Mouse (Mus musculus): Measurements from ENCODE around the gene Rptor. TPM values are rescaled to one million over a fixed set of nuclear protein-coding genes. Genes with fewer than 3 reads are reported as not detected.

The Rptor gene
- polyA plus RNA-seq, 1 experiment: 43.6 TPM

GRCm38 (mm10) chr11:119715437-119715836, 112.7 kb downstream of the Rptor start:
- TF ChIP-seq POLR2A (IDR thresholded peaks at IDR 0.05; ENCODE audit: borderline replicate concordance, insufficient read depth, low read length) (no peak), CTCF (IDR thresholded peaks at IDR 0.05; ENCODE audit: borderline replicate concordance, insufficient read depth, low read depth, low read length) (no peak)
- 71% methylated on average over 5 of the region's 5 CpGs for WGBS
- no peaks in the 10 kb centered on the region for H3K27me3 ChIP-seq (ENCODE audit: control insufficient read depth, insufficient read depth, low read length)
- no peak overlapping the region for H3K27ac ChIP-seq (ENCODE audit: insufficient read depth, low read length)
- DNase-seq: no peak
- H3K4me1 ChIP-seq (ENCODE audit: control insufficient read depth, insufficient read depth, low read length): peaks cover 17% of the 10 kb centered on the region
- no peak overlapping the region for H3K4me3 ChIP-seq (replicated peaks; ENCODE audit: insufficient read depth, low read depth, low read length)

GRCm38 (mm10) chr11:119715841-119716596, 113.3 kb downstream of the Rptor start:
- no peaks in the 10 kb centered on the region for H3K27me3 ChIP-seq (ENCODE audit: control insufficient read depth, insufficient read depth, low read length)
- no peak overlapping the region for H3K27ac ChIP-seq (ENCODE audit: insufficient read depth, low read length)
- H3K4me3 ChIP-seq (replicated peaks; ENCODE audit: insufficient read depth, low read depth, low read length): no peak overlapping the region
- H3K4me1 ChIP-seq (ENCODE audit: control insufficient read depth, insufficient read depth, low read length): peaks cover 19% of the 10 kb centered on the region
- no peak for TF ChIP-seq POLR2A (IDR thresholded peaks at IDR 0.05; ENCODE audit: borderline replicate concordance, insufficient read depth, low read length)
- TF ChIP-seq CTCF (IDR thresholded peaks at IDR 0.05; ENCODE audit: borderline replicate concordance, insufficient read depth, low read depth, low read length): no peak
- DNase-seq: no peak
- WGBS: 97% methylated on average over 5 of the region's 5 CpGs

GRCm38 (mm10) chr11:119718115-119718514, 115.4 kb downstream of the Rptor start:
- no peak for DNase-seq
- H3K27ac ChIP-seq (ENCODE audit: insufficient read depth, low read length): no peak overlapping the region
- no peak for TF ChIP-seq CTCF (IDR thresholded peaks at IDR 0.05; ENCODE audit: borderline replicate concordance, insufficient read depth, low read depth, low read length)
- TF ChIP-seq POLR2A (IDR thresholded peaks at IDR 0.05; ENCODE audit: borderline replicate concordance, insufficient read depth, low read length): no peak
- H3K4me3 ChIP-seq (replicated peaks; ENCODE audit: insufficient read depth, low read depth, low read length): no peak overlapping the region
- 98% methylated on average over 3 of the region's 3 CpGs for WGBS
- H3K4me1 ChIP-seq (ENCODE audit: control insufficient read depth, insufficient read depth, low read length): peaks cover 16% of the 10 kb centered on the region
- no peaks in the 10 kb centered on the region for H3K27me3 ChIP-seq (ENCODE audit: control insufficient read depth, insufficient read depth, low read length)

- H3K4me1 ChIP-seq (ENCODE audit: control insufficient read depth, insufficient read depth, low read length): peaks cover 15% of the 10 kb centered on the region
- H3K27ac ChIP-seq (ENCODE audit: insufficient read depth, low read length): peak overlapping the region; percentile 50; the same call in 1 of the 2 replicates
- 47% methylated on average over 9 of the region's 9 CpGs for WGBS
- TF ChIP-seq POLR2A (IDR thresholded peaks at IDR 0.05; ENCODE audit: borderline replicate concordance, insufficient read depth, low read length): no peak
- no peak for TF ChIP-seq CTCF (IDR thresholded peaks at IDR 0.05; ENCODE audit: borderline replicate concordance, insufficient read depth, low read depth, low read length)
- peak; percentile 54 to 69 for DNase-seq
- H3K4me3 ChIP-seq (replicated peaks; ENCODE audit: insufficient read depth, low read depth, low read length): no peak overlapping the region
- H3K27me3 ChIP-seq (ENCODE audit: control insufficient read depth, insufficient read depth, low read length): no peaks in the 10 kb centered on the region
Observed at GRCm38 (mm10) chr11:119720101-119721048, 117.7 kb downstream of the Rptor start.

- TF ChIP-seq CTCF (IDR thresholded peaks at IDR 0.05; ENCODE audit: borderline replicate concordance, insufficient read depth, low read depth, low read length): no peak
- TF ChIP-seq POLR2A (IDR thresholded peaks at IDR 0.05; ENCODE audit: borderline replicate concordance, insufficient read depth, low read length): no peak
Observed at GRCm38 (mm10) chr11:119724709-119725108, 122.0 kb downstream of the Rptor start.

GRCm38 (mm10) chr11:119731382-119731781, 128.7 kb downstream of the Rptor start:
- Histone ChIP-seq H3K27ac (ENCODE audit: insufficient read depth, low read length) (peak overlapping the region; percentile 99), H3K27me3 (ENCODE audit: control insufficient read depth, insufficient read depth, low read length) (no peaks in the 10 kb centered on the region), H3K4me1 (ENCODE audit: control insufficient read depth, insufficient read depth, low read length) (peaks cover 49% of the 10 kb centered on the region), H3K4me3 (replicated peaks; ENCODE audit: insufficient read depth, low read depth, low read length) (no peak overlapping the region)
- TF ChIP-seq CTCF (IDR thresholded peaks at IDR 0.05; ENCODE audit: borderline replicate concordance, insufficient read depth, low read depth, low read length) (no peak), POLR2A (IDR thresholded peaks at IDR 0.05; ENCODE audit: borderline replicate concordance, insufficient read depth, low read length) (no peak)
- DNase-seq: peak; percentile 39 to 61
- WGBS: 18% methylated on average over 5 of the region's 5 CpGs

More at GRCm38 (mm10) chr11:119724709-119725108, 122.0 kb downstream of the Rptor start:
- H3K27ac ChIP-seq (ENCODE audit: insufficient read depth, low read length): no peak overlapping the region
- H3K4me1 ChIP-seq (ENCODE audit: control insufficient read depth, insufficient read depth, low read length): peaks cover 11% of the 10 kb centered on the region
- DNase-seq: no peak
- no peak overlapping the region for H3K4me3 ChIP-seq (replicated peaks; ENCODE audit: insufficient read depth, low read depth, low read length)
- WGBS: 92% methylated on average over 9 of the region's 9 CpGs
- no peaks in the 10 kb centered on the region for H3K27me3 ChIP-seq (ENCODE audit: control insufficient read depth, insufficient read depth, low read length)

- Histone ChIP-seq H3K4me3 (replicated peaks; ENCODE audit: insufficient read depth, low read depth, low read length) (no peak overlapping the region), H3K27ac (ENCODE audit: insufficient read depth, low read length) (peak overlapping the region; percentile 99), H3K27me3 (ENCODE audit: control insufficient read depth, insufficient read depth, low read length) (no peaks in the 10 kb centered on the region), H3K4me1 (ENCODE audit: control insufficient read depth, insufficient read depth, low read length) (peaks cover 57% of the 10 kb centered on the region)
- 72% methylated on average over 1 of the region's 1 CpGs for WGBS
- TF ChIP-seq POLR2A (IDR thresholded peaks at IDR 0.05; ENCODE audit: borderline replicate concordance, insufficient read depth, low read length) (no peak), CTCF (IDR thresholded peaks at IDR 0.05; ENCODE audit: borderline replicate concordance, insufficient read depth, low read depth, low read length) (no peak)
- DNase-seq: peak in 1 of 2 experiments; percentile 52
Observed at GRCm38 (mm10) chr11:119732362-119732761, 129.7 kb downstream of the Rptor start.
